Mouse (Mus musculus) lung, postnatal 0 days (tissue): ENCODE results near the gene Mterf1a.

Experiments
- CTCF ChIP-seq: IDR thresholded peaks from 2 replicates; pipeline ENCODE4 v1.5.1; 2016; ENCODE audit warnings: antibody characterized with exemption, mild to moderate bottlenecking
- EP300 ChIP-seq: IDR thresholded peaks from 2 replicates; pipeline ENCODE4 v1.6.1; 2016; ENCODE audit warnings: antibody characterized with exemption, mild to moderate bottlenecking, control low read depth

- TF ChIP-seq CTCF (no peak), EP300 (no peak)
These were observed 45.2 kb upstream of the Mterf1a start for GRCm38 (mm10) chr5:3938905-3939304.
